Mouse (Mus musculus): ENCODE measurements around the gene Snd1. TPM values are rescaled to one million over a fixed set of nuclear protein-coding genes. Genes with fewer than 3 reads are reported as not detected.

The Snd1 gene
- polyA plus RNA-seq, 1 experiment from 2014 or later = 56.1 TPM

- Histone ChIP-seq H3K4me2 (ENCODE audit: low read depth, low read length) (no peak overlapping the region), H3K4me3 (ENCODE audit: low read depth, low read length) (no peak overlapping the region), H3K27ac (ENCODE audit: low read length) (peak overlapping the region; percentile 12; the same call in 1 of the 2 replicates), H3K36me3 (ENCODE audit: control insufficient read depth, insufficient read depth) (no peaks in the 10 kb centered on the region), H3K4me1 (ENCODE audit: control insufficient read depth, low read depth, low read length) (peaks cover 41% of the 10 kb centered on the region), H3K9me3 (replicated peaks; ENCODE audit: control insufficient read depth, low read length) (no peaks in the 10 kb centered on the region), H3K27me3 (ENCODE audit: control insufficient read depth, insufficient read depth, low read depth, low read length) (no peaks in the 10 kb centered on the region), H3K9ac (ENCODE audit: low read depth, low read length) (no peak overlapping the region)
- peak; percentile 82 for ATAC-seq (ENCODE audit: low read depth)
- WGBS (ENCODE audit: insufficient replicate concordance) = 30% methylated on average over 3 of the region's 3 CpGs
Observed at GRCm38 (mm10) chr6:28603401-28603800, 128.5 kb downstream of the Snd1 start.

- H3K27ac ChIP-seq (ENCODE audit: low read length) = peak overlapping the region; percentile 12; the same call in 1 of the 2 replicates
- H3K36me3 ChIP-seq (ENCODE audit: control insufficient read depth, insufficient read depth) = no peaks in the 10 kb centered on the region
- H3K4me1 ChIP-seq (ENCODE audit: control insufficient read depth, low read depth, low read length) = peaks cover 37% of the 10 kb centered on the region
- H3K4me3 ChIP-seq (ENCODE audit: low read depth, low read length) = no peak overlapping the region
- WGBS (ENCODE audit: insufficient replicate concordance) = 62% methylated on average over 3 of the region's 3 CpGs
- no peaks in the 10 kb centered on the region for H3K27me3 ChIP-seq (ENCODE audit: control insufficient read depth, insufficient read depth, low read depth, low read length)
- H3K4me2 ChIP-seq (ENCODE audit: low read depth, low read length) = no peak overlapping the region
- H3K9me3 ChIP-seq (replicated peaks; ENCODE audit: control insufficient read depth, low read length) = no peaks in the 10 kb centered on the region
- ATAC-seq (ENCODE audit: low read depth) = no peak
- no peak overlapping the region for H3K9ac ChIP-seq (ENCODE audit: low read depth, low read length)
Observed at GRCm38 (mm10) chr6:28603823-28604222, 128.9 kb downstream of the Snd1 start.

- Histone ChIP-seq H3K36me3 (ENCODE audit: control insufficient read depth, insufficient read depth) (no peaks in the 10 kb centered on the region), H3K4me3 (ENCODE audit: low read depth, low read length) (no peak overlapping the region), H3K9me3 (replicated peaks; ENCODE audit: control insufficient read depth, low read length) (no peaks in the 10 kb centered on the region), H3K4me2 (ENCODE audit: low read depth, low read length) (no peak overlapping the region), H3K27me3 (ENCODE audit: control insufficient read depth, insufficient read depth, low read depth, low read length) (no peaks in the 10 kb centered on the region), H3K4me1 (ENCODE audit: control insufficient read depth, low read depth, low read length) (peaks cover 8% of the 10 kb centered on the region), H3K27ac (ENCODE audit: low read length) (no peak overlapping the region), H3K9ac (ENCODE audit: low read depth, low read length) (no peak overlapping the region)
- WGBS (ENCODE audit: insufficient replicate concordance) = 56% methylated on average over 4 of the region's 4 CpGs
- 0 out of 2 replicates have a peak, but pooled peaks have one; percentile 39 for ATAC-seq (ENCODE audit: low read depth)
Observed at GRCm38 (mm10) chr6:28609291-28609690, 134.4 kb downstream of the Snd1 start.

DNA sequence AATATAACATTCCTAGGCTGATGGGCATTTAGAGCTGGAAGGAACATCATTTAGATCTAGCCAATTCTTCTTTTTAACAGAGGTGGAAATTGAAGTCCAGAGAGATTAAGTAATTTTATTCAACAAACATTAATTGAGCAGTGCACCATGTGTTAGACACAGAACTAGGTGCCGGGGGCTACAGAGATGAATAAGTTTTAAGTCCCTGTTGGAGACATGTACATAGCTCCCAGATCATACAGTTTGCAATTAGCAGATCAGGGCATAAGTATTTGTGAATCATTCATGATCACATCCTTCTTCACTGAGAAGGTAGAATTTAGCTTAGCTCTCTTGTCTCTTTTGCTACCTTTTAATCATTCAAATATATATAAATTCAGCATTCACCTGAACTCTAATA is 135.2 kb downstream of the Snd1 start:
- no peaks in the 10 kb centered on the region for H3K27me3 ChIP-seq (ENCODE audit: control insufficient read depth, insufficient read depth, low read depth, low read length)
- no peak for ATAC-seq (ENCODE audit: low read depth)
- WGBS (ENCODE audit: insufficient replicate concordance) = 81% methylated on average over 1 of the region's 1 CpGs

GRCm38 (mm10) chr6:28613441-28613840 is 138.5 kb downstream of the Snd1 start:
- H3K4me3 ChIP-seq (ENCODE audit: low read depth, low read length) = no peak overlapping the region
- 72% methylated on average over 4 of the region's 4 CpGs for whole genome bisulfite sequencing (ENCODE audit: insufficient replicate concordance)
- H3K4me2 ChIP-seq (ENCODE audit: low read depth, low read length) = no peak overlapping the region
- no peaks in the 10 kb centered on the region for H3K9me3 ChIP-seq (replicated peaks; ENCODE audit: control insufficient read depth, low read length)
- H3K27me3 ChIP-seq (ENCODE audit: control insufficient read depth, insufficient read depth, low read depth, low read length) = no peaks in the 10 kb centered on the region
- H3K9ac ChIP-seq (ENCODE audit: low read depth, low read length) = no peak overlapping the region
- H3K27ac ChIP-seq (ENCODE audit: low read length) = no peak overlapping the region
- H3K36me3 ChIP-seq (ENCODE audit: control insufficient read depth, insufficient read depth) = no peaks in the 10 kb centered on the region
- H3K4me1 ChIP-seq (ENCODE audit: control insufficient read depth, low read depth, low read length) = peaks cover 8% of the 10 kb centered on the region
- ATAC-seq (ENCODE audit: low read depth) = no peak

More for the DNA sequence above, 135.2 kb downstream of the Snd1 start:
- H3K9me3 ChIP-seq (replicated peaks; ENCODE audit: control insufficient read depth, low read length) = no peaks in the 10 kb centered on the region
- peaks cover under 1% of the 10 kb centered on the region for H3K4me1 ChIP-seq (ENCODE audit: control insufficient read depth, low read depth, low read length)
- H3K27ac ChIP-seq (ENCODE audit: low read length) = no peak overlapping the region
- no peak overlapping the region for H3K4me2 ChIP-seq (ENCODE audit: low read depth, low read length)
- H3K4me3 ChIP-seq (ENCODE audit: low read depth, low read length) = no peak overlapping the region
- H3K36me3 ChIP-seq (ENCODE audit: control insufficient read depth, insufficient read depth) = no peaks in the 10 kb centered on the region
- no peak overlapping the region for H3K9ac ChIP-seq (ENCODE audit: low read depth, low read length)

- H3K36me3 ChIP-seq (ENCODE audit: control insufficient read depth, insufficient read depth) = no peaks in the 10 kb centered on the region
- H3K4me1 ChIP-seq (ENCODE audit: control insufficient read depth, low read depth, low read length) = peaks cover 18% of the 10 kb centered on the region
- H3K4me2 ChIP-seq (ENCODE audit: low read depth, low read length) = no peak overlapping the region
- H3K27me3 ChIP-seq (ENCODE audit: control insufficient read depth, insufficient read depth, low read depth, low read length) = no peaks in the 10 kb centered on the region
- no peaks in the 10 kb centered on the region for H3K9me3 ChIP-seq (replicated peaks; ENCODE audit: control insufficient read depth, low read length)
- no peak overlapping the region for H3K9ac ChIP-seq (ENCODE audit: low read depth, low read length)
- no peak overlapping the region for H3K27ac ChIP-seq (ENCODE audit: low read length)
- no peak overlapping the region for H3K4me3 ChIP-seq (ENCODE audit: low read depth, low read length)
- 76% methylated on average over 4 of the region's 4 CpGs for WGBS (ENCODE audit: insufficient replicate concordance)
- ATAC-seq (ENCODE audit: low read depth) = no peak
Observed at GRCm38 (mm10) chr6:28614856-28615255, 139.9 kb downstream of the Snd1 start.

DNA sequence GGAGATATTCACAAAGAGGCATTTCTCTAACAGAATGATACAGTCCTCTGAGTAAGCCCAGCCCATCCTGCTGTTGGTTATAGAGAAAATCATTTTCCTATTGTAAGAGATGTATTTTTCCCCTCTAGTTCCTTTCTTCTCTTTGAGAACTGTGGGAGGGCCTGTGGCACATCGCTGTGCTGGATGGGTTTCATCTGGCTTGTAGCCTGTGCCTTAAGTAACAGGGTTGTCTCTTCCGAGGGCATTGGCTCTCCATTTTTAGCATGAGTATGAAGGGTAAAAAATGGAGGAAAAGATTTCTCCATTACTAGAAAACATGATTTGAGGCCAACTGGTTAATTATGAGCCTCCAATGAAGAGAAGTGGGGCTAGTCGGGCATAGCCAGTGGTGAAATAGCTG is 140.5 kb downstream of the Snd1 start:
- ATAC-seq (ENCODE audit: low read depth) = no peak
- Histone ChIP-seq H3K27ac (ENCODE audit: low read length) (no peak overlapping the region), H3K27me3 (ENCODE audit: control insufficient read depth, insufficient read depth, low read depth, low read length) (no peaks in the 10 kb centered on the region), H3K36me3 (ENCODE audit: control insufficient read depth, insufficient read depth) (no peaks in the 10 kb centered on the region), H3K9me3 (replicated peaks; ENCODE audit: control insufficient read depth, low read length) (no peaks in the 10 kb centered on the region), H3K9ac (ENCODE audit: low read depth, low read length) (no peak overlapping the region), H3K4me3 (ENCODE audit: low read depth, low read length) (no peak overlapping the region), H3K4me1 (ENCODE audit: control insufficient read depth, low read depth, low read length) (peaks cover 22% of the 10 kb centered on the region), H3K4me2 (ENCODE audit: low read depth, low read length) (no peak overlapping the region)
- WGBS (ENCODE audit: insufficient replicate concordance) = 77% methylated on average over 3 of the region's 3 CpGs

- H3K4me1 ChIP-seq (ENCODE audit: control insufficient read depth, low read depth, low read length) = peaks cover 23% of the 10 kb centered on the region
- WGBS (ENCODE audit: insufficient replicate concordance) = 65% methylated on average over 3 of the region's 3 CpGs
- no peak overlapping the region for H3K9ac ChIP-seq (ENCODE audit: low read depth, low read length)
- H3K4me2 ChIP-seq (ENCODE audit: low read depth, low read length) = no peak overlapping the region
- no peak overlapping the region for H3K27ac ChIP-seq (ENCODE audit: low read length)
- ATAC-seq (ENCODE audit: low read depth) = no peak
- no peaks in the 10 kb centered on the region for H3K36me3 ChIP-seq (ENCODE audit: control insufficient read depth, insufficient read depth)
- H3K9me3 ChIP-seq (replicated peaks; ENCODE audit: control insufficient read depth, low read length) = no peaks in the 10 kb centered on the region
- no peak overlapping the region for H3K4me3 ChIP-seq (ENCODE audit: low read depth, low read length)
- H3K27me3 ChIP-seq (ENCODE audit: control insufficient read depth, insufficient read depth, low read depth, low read length) = no peaks in the 10 kb centered on the region
Observed at GRCm38 (mm10) chr6:28615966-28616365, 141.0 kb downstream of the Snd1 start.

DNA sequence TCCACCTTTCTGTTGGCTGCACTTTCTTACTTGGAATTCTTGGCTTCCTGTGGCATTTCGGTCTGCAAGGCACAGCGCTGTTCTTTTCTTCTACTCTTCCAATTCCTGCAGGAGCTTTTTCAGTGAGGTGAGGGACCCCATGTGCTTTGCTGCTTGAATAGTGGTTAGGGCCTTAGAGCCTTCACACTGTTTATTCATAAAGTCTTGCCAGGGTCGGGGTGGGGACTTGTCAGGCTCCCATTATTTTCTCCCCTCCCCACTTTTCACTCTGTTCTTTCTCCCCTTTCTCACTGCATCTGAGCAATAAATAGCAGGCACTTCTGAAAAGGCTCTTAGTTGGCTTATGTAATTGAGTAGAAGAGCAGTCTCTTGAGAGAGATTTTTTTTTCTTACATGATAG is 143.4 kb downstream of the Snd1 start:
- no peak for ATAC-seq (ENCODE audit: low read depth)

More for the DNA sequence above, 143.4 kb downstream of the Snd1 start:
- Histone ChIP-seq H3K27ac (ENCODE audit: low read length) (no peak overlapping the region), H3K36me3 (ENCODE audit: control insufficient read depth, insufficient read depth) (no peaks in the 10 kb centered on the region), H3K27me3 (ENCODE audit: control insufficient read depth, insufficient read depth, low read depth, low read length) (no peaks in the 10 kb centered on the region), H3K4me1 (ENCODE audit: control insufficient read depth, low read depth, low read length) (peaks cover 47% of the 10 kb centered on the region), H3K4me3 (ENCODE audit: low read depth, low read length) (no peak overlapping the region), H3K4me2 (ENCODE audit: low read depth, low read length) (no peak overlapping the region), H3K9ac (ENCODE audit: low read depth, low read length) (no peak overlapping the region), H3K9me3 (replicated peaks; ENCODE audit: control insufficient read depth, low read length) (no peaks in the 10 kb centered on the region)
- 69% methylated on average over 3 of the region's 3 CpGs for WGBS (ENCODE audit: insufficient replicate concordance)

Measured in liver, embryonic 16.5 days (tissue).